Mouse (Mus musculus) midbrain, postnatal 0 days (tissue): ENCODE data around the gene Ctdnep1. TPM values are rescaled to one million over a fixed set of nuclear protein-coding genes. Genes with fewer than 3 reads are reported as not detected.

ENCODE experiments used
- ATAC-seq: fragments of 200-750 bp; cut with Nextera tagmentation; 2 replicates; pipeline ENCODE4 v1.8.0; 2017; ENCODE audit warnings: moderate number of reproducible peaks, mild to moderate bottlenecking, moderate TSS enrichment, moderate library complexity; ENCODE audit not compliant: low FRiP score
- DNase-seq: peaks from one replicate; pipeline ENCODE4 v3.0.0-alpha.2; 2015; ENCODE audit warnings: low spot score
- H3K27ac ChIP-seq: fragments of 300-500 bp; sonication (generic); 2 replicates; pipeline ENCODE4 v1.5.1; 2014; ENCODE audit warnings: low read depth, mild to moderate bottlenecking, low read length, mixed read lengths
- H3K27me3 ChIP-seq: fragments of 300-500 bp; sonication (generic); 2 replicates; pipeline ENCODE4 v1.6.1; 2014; ENCODE audit warnings: low read length, control low read depth, mixed read lengths; ENCODE audit not compliant: insufficient read depth
- H3K36me3 ChIP-seq: fragments of 300-500 bp; sonication (generic); 2 replicates; pipeline ENCODE4 v1.6.1; 2014; ENCODE audit warnings: low read length, control low read depth, mixed read lengths; ENCODE audit not compliant: insufficient read depth
- H3K4me1 ChIP-seq: fragments of 300-500 bp; sonication (generic); 2 replicates; pipeline ENCODE4 v1.6.1; 2014; ENCODE audit warnings: mild to moderate bottlenecking, control low read depth, antibody characterized with exemption, low read length, mixed read lengths; ENCODE audit not compliant: insufficient read depth
- H3K4me2 ChIP-seq: fragments of 300-500 bp; sonication (generic); 2 replicates; pipeline ENCODE4 v1.6.1; 2014; ENCODE audit warnings: low read depth, mild to moderate bottlenecking, low read length, mixed read lengths; ENCODE audit not compliant: poor library complexity, severe bottlenecking
- H3K4me3 ChIP-seq: fragments of 300-500 bp; sonication (generic); 2 replicates; pipeline ENCODE4 v1.5.1; 2014; ENCODE audit warnings: low read depth, mild to moderate bottlenecking, low read length, moderate library complexity
- H3K9ac ChIP-seq: fragments of 300-500 bp; sonication (generic); replicated peaks from 2 replicates; pipeline ENCODE4 v1.6.1; 2014; ENCODE audit warnings: mild to moderate bottlenecking, low read length, moderate library complexity, mixed read lengths; ENCODE audit not compliant: poor library complexity, severe bottlenecking
- H3K9me3 ChIP-seq: fragments of 300-500 bp; sonication (generic); 2 replicates; pipeline ENCODE4 v1.6.1; 2016; ENCODE audit warnings: low read length, control low read depth
- CTCF ChIP-seq: IDR thresholded peaks from 2 replicates; pipeline ENCODE4 v1.5.1; 2016; ENCODE audit warnings: antibody characterized with exemption, mild to moderate bottlenecking
- WGBS: fragments of 180-500 bp; shearing (Covaris S2); extraction: QIAGEN DNeasy Blood & Tissue Kit; methylation state at CpG from one replicate; pipeline ENCODE4 v1.1.7; 2014; 5-methylcytosine and 5-hydroxymethylcytosine counted together
- polyA plus RNA-seq: library from polyadenylated mRNA; unstranded; fragments of >200 nt; fragmentation: Nextera tagmentation; extraction: Ambion mirVana; gene quantifications from 2 replicates; pipeline ENCODE4 v1.2.1, GENCODE M21; 2015
- total RNA-seq: library from RNA; depleted of rRNA; stranded (reverse); fragments of >200 nt; gene quantifications from 2 replicates; pipeline ENCODE4 v1.2.3, GENCODE M21; 2014

Ctdnep1 gene
- total and polyA plus RNA-seq, 2 experiments from 2014 or later: 22.3 to 39.6 TPM

GRCm38 (mm10) chr11:69992396-69992795 is 11.4 kb downstream of the Ctdnep1 start:
- no peak for TF ChIP-seq CTCF
- Histone ChIP-seq H3K4me3 (peak overlapping the region; percentile 56), H3K27me3 (no peaks in the 10 kb centered on the region), H3K27ac (no peak overlapping the region), H3K4me2 (peak overlapping the region; percentile 61), H3K9ac (peak overlapping the region; percentile 88), H3K36me3 (peaks cover 27% of the 10 kb centered on the region), H3K4me1 (no peaks in the 10 kb centered on the region; the same call in 1 of the 2 replicates), H3K9me3 (no peaks in the 10 kb centered on the region)
- ATAC-seq (no peak), DNase-seq (no peak)
- 85% methylated on average over 10 of the region's 10 CpGs for WGBS

DNA sequence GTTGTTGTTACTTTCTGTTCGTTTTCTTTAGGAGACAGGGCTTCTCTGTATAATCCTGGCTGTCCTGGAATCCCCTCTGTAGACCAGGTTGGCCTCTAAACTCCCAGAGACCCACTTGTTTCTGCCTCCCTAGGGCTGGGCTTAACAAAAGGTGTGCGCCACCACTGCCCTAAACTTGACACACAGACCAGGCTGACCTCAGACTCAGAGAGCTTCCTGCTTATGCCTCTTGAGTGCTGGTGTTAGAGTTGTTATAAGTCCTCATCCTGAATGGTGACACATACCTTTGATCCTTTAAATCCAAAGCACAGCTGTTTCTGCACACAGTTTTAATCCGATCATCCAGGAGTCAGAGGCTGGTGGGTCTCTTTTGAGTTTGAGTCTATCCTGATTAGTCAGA is 12.0 kb downstream of the Ctdnep1 start:
- H3K4me3 ChIP-seq: no peak overlapping the region

DNA sequence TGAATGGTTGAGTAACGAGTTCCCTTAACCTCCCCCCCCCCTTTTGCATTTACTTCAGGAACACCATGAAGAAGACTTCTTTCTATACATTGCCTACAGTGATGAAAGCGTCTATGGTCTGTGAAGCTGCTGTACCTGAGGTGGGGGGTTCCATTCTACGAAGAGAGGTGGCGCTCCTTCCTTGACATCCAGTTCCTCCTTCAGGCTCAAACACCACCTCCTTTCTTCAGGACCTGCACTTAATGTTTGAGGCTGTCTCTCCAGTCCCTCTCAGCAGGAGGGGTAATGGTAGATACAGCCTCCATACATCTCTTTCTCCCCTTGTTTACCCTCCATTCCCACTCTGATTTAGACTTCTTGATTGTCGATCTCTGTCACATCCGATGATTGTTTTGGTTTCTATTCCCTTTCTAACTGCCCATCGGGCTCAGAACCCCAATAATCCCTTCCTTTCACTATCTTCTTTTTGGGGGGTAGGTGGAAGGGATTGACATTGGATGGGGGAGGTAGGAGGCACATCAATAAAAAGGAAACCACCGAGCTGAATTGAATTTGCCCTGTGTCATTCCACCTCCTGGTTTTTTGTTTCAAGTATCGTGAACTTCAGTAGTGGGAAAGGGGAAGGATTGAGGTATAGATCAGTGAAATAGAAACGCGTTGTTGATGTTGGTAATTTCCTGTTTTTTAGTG is 13.6 kb downstream of the Ctdnep1 start:
- Histone ChIP-seq H3K4me2 (no peak overlapping the region), H3K9me3 (no peaks in the 10 kb centered on the region), H3K4me3 (no peak overlapping the region), H3K27me3 (no peaks in the 10 kb centered on the region), H3K4me1 (no peaks in the 10 kb centered on the region; the same call in 1 of the 2 replicates), H3K27ac (no peak overlapping the region), H3K9ac (no peak overlapping the region), H3K36me3 (peaks cover 17% of the 10 kb centered on the region; the same call in 1 of the 2 replicates)
- 85% methylated on average over 11 of the region's 11 CpGs for WGBS
- DNase-seq (no peak), ATAC-seq (no peak)
- peak; percentile 48 for TF ChIP-seq CTCF

More for the DNA sequence above, 12.0 kb downstream of the Ctdnep1 start:
- Histone ChIP-seq H3K27me3 (no peaks in the 10 kb centered on the region), H3K36me3 (peaks cover 22% of the 10 kb centered on the region), H3K4me2 (peak overlapping the region; percentile 61), H3K9me3 (no peaks in the 10 kb centered on the region), H3K27ac (no peak overlapping the region), H3K4me1 (no peaks in the 10 kb centered on the region; the same call in 1 of the 2 replicates), H3K9ac (no peak overlapping the region)
- 92% methylated on average over 3 of the region's 3 CpGs for WGBS
- DNase-seq (no peak), ATAC-seq (no peak)
- TF ChIP-seq CTCF: no peak

GRCm38 (mm10) chr11:69995391-69995960 is 14.5 kb downstream of the Ctdnep1 start, which contains the start of gene Phf23:
Gene Phf23 (plus strand): TSS chr11:69995777.
- Histone ChIP-seq H3K9me3 (no peaks in the 10 kb centered on the region), H3K4me3 (peak within 1 kb of the TSS; percentile 85), H3K9ac (peak within 1 kb of the TSS; percentile 86), H3K27me3 (no peaks in the 10 kb centered on the region), H3K27ac (peak within 1 kb of the TSS; percentile 82), H3K4me2 (peak within 1 kb of the TSS; percentile 95), H3K4me1 (peaks cover 3% of the 10 kb centered on the region; the same call in 1 of the 2 replicates), H3K36me3 (peaks cover 12% of the 10 kb centered on the region; the same call in 1 of the 2 replicates)
- DNase-seq (peak; percentile 99), ATAC-seq (peak; percentile 82)
- peak; percentile 64 for TF ChIP-seq CTCF
- WGBS: under 1% methylated on average over 36 of the region's 36 CpGs

DNA sequence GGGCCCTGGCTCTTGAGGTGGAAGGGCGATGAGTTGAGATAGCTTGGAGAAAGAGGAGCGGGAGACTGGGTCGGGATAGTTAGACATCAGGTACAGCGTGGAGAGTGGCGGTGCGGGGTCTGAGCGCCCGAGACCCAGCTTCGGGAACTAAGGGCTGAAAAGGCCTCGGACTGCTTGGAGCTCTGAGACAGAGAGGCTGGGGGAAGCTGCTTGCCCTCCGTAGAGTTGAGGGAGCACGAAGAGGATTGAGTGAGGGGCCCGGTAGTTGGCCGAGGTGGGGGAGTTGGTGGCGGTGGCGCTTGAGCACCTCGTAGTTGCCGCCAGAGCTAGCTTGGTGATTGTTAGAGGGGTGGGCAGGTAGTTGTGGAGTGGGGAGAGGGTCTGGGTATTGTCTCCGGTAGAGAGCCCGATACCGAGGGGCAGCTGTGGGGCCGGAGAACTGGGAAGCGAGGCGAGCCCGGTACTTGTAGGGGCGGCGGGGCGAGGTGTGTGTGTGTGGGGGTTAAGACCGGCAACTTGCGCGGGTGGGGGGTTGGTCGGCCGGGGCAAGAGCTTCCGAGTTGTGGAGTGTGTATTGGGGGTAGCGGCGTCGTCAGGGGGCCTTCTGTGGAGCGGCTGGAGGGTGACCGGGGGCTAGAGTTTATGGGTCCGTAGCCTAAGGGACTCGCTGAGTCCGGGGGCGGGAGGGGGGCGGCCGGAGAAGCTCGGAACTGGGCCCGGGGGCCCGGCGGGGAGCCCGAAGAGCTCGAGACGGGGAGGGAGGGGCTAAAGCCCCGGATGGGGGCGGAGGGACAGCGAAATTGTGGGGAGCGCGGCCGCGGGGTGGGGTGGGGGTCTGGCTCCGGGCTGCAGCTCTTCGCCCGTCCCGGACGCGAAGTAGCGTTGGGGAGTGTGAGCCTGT is 15.5 kb downstream of the Ctdnep1 start:
- peaks cover 3% of the 10 kb centered on the region; the same call in 1 of the 2 replicates for H3K4me1 ChIP-seq
- WGBS: under 1% methylated on average over 52 of the region's 66 CpGs
- H3K27ac ChIP-seq: peak overlapping the region; percentile 82
- H3K4me2 ChIP-seq: peak overlapping the region; percentile 95
- no peaks in the 10 kb centered on the region for H3K27me3 ChIP-seq
- ATAC-seq (no peak), DNase-seq (peak; percentile 59)
- TF ChIP-seq CTCF: no peak
- peak overlapping the region; percentile 86 for H3K9ac ChIP-seq
- peak overlapping the region; percentile 85 for H3K4me3 ChIP-seq
- H3K36me3 ChIP-seq: peaks cover 12% of the 10 kb centered on the region; the same call in 1 of the 2 replicates
- H3K9me3 ChIP-seq: no peaks in the 10 kb centered on the region
